Mouse (Mus musculus) hindbrain, embryonic 10.5 days (tissue): ENCODE results near the gene Cdkn2d. TPM values are rescaled to one million over a fixed set of nuclear protein-coding genes. Genes with fewer than 3 reads are reported as not detected.
"Not testable (repeated sequence)": the region's sequence is repeated elsewhere in the genome, so short reads cannot be mapped to it uniquely, and the experiment has no call there.

Source experiments
- DNase-seq: peaks from one replicate; pipeline ENCODE4 v3.0.0-alpha.2; 2017; ENCODE audit warnings: low spot score
- H3K27ac ChIP-seq: fragments of 300-500 bp; sonication (generic); 2 replicates; pipeline ENCODE4 v1.5.1; 2016; ENCODE audit warnings: mild to moderate bottlenecking, moderate library complexity
- H3K27me3 ChIP-seq: fragments of 300-500 bp; sonication (generic); 2 replicates; pipeline ENCODE4 v1.6.1; 2016; ENCODE audit warnings: mild to moderate bottlenecking; ENCODE audit not compliant: poor library complexity, insufficient read depth, severe bottlenecking
- H3K36me3 ChIP-seq: fragments of 300-500 bp; sonication (generic); 2 replicates; pipeline ENCODE4 v1.6.1; 2016; ENCODE audit warnings: mild to moderate bottlenecking, moderate library complexity
- H3K4me1 ChIP-seq: fragments of 300-500 bp; sonication (generic); replicated peaks from 2 replicates; pipeline ENCODE4 v1.6.1; 2016; ENCODE audit warnings: mild to moderate bottlenecking
- H3K4me3 ChIP-seq: fragments of 300-500 bp; sonication (generic); 2 replicates; pipeline ENCODE4 v1.5.1; 2016; ENCODE audit warnings: mild to moderate bottlenecking, moderate library complexity
- H3K9me3 ChIP-seq: fragments of 300-500 bp; sonication (generic); 2 replicates; pipeline ENCODE4 v1.6.1; 2016; ENCODE audit warnings: mild to moderate bottlenecking, moderate library complexity
- WGBS: fragments of 180-500 bp; shearing (Covaris S2); methylation state at CpG from one replicate; pipeline ENCODE4 v1.1.7; 2016; 5-methylcytosine and 5-hydroxymethylcytosine counted together
- polyA plus RNA-seq: library from polyadenylated mRNA; unstranded; fragments of >200 nt; fragmentation: Nextera tagmentation; extraction: Ambion mirVana; gene quantifications from 2 replicates; pipeline ENCODE4 v1.2.1, GENCODE M21; 2016

The Cdkn2d gene
- polyA plus RNA-seq, 1 experiment from 2014 or later = 73.5 TPM

- DNase-seq = no peak
- peaks cover 23% of the 10 kb centered on the region for H3K27me3 ChIP-seq
Measured at GRCm38 (mm10) chr9:21314367-21315140, 23.3 kb upstream of the Cdkn2d start.

GRCm38 (mm10) chr9:21313394-21313793 is 22.2 kb upstream of the Cdkn2d start:
- H3K4me1 ChIP-seq = peaks cover 12% of the 10 kb centered on the region
- H3K36me3 ChIP-seq = no peaks in the 10 kb centered on the region
- peaks cover 23% of the 10 kb centered on the region for H3K27me3 ChIP-seq
- H3K27ac ChIP-seq = no peak overlapping the region
- no peak overlapping the region for H3K4me3 ChIP-seq
- 9% methylated on average over 11 of the region's 11 CpGs for WGBS
- peak; percentile 90 for DNase-seq
- no peaks in the 10 kb centered on the region for H3K9me3 ChIP-seq

More at GRCm38 (mm10) chr9:21314367-21315140, 23.3 kb upstream of the Cdkn2d start:
- Histone ChIP-seq H3K27ac (no peak overlapping the region), H3K36me3 (no peaks in the 10 kb centered on the region), H3K9me3 (no peaks in the 10 kb centered on the region), H3K4me3 (no peak overlapping the region), H3K4me1 (peaks cover 11% of the 10 kb centered on the region)
- 90% methylated on average over 9 of the region's 9 CpGs for WGBS

GRCm38 (mm10) chr9:21312134-21312533 is 20.9 kb upstream of the Cdkn2d start, which contains the start of gene Ap1m2:
Ap1m2 (minus strand) TSS chr9:21312337.
- Histone ChIP-seq H3K4me3 (peak within 1 kb of the TSS; percentile 42), H3K36me3 (no peaks in the 10 kb centered on the region), H3K27ac (no peak within 1 kb of the TSS), H3K27me3 (peaks cover 23% of the 10 kb centered on the region), H3K9me3 (no peaks in the 10 kb centered on the region), H3K4me1 (peaks cover 12% of the 10 kb centered on the region)
- WGBS = 9% methylated on average over 35 of the region's 35 CpGs
- DNase-seq = peak; percentile 18

- Histone ChIP-seq H3K27me3 (peaks cover 23% of the 10 kb centered on the region), H3K27ac (no peak overlapping the region), H3K9me3 (no peaks in the 10 kb centered on the region), H3K4me1 (peaks cover 12% of the 10 kb centered on the region), H3K4me3 (peak overlapping the region; percentile 42), H3K36me3 (no peaks in the 10 kb centered on the region)
- 25% methylated on average over 7 of the region's 7 CpGs for WGBS
- DNase-seq = no peak
Measured at GRCm38 (mm10) chr9:21311695-21312094, 20.5 kb upstream of the Cdkn2d start.

- WGBS = 75% methylated on average over 15 of the region's 15 CpGs
- Histone ChIP-seq H3K4me3 (no peak overlapping the region), H3K9me3 (no peaks in the 10 kb centered on the region)
Measured at GRCm38 (mm10) chr9:21309150-21309741, 18.0 kb upstream of the Cdkn2d start.

GRCm38 (mm10) chr9:21305065-21305464 is 13.9 kb upstream of the Cdkn2d start:
- Histone ChIP-seq H3K4me1 (peaks cover 4% of the 10 kb centered on the region; the same call in 1 of the 2 replicates), H3K36me3 (no peaks in the 10 kb centered on the region), H3K4me3 (no peak overlapping the region), H3K9me3 (no peaks in the 10 kb centered on the region; the same call in 1 of the 2 replicates), H3K27ac (no peak overlapping the region), H3K27me3 (no peaks in the 10 kb centered on the region)
- WGBS = 91% methylated on average over 7 of the region's 7 CpGs
- no peak for DNase-seq

More at GRCm38 (mm10) chr9:21309150-21309741, 18.0 kb upstream of the Cdkn2d start:
- Histone ChIP-seq H3K27me3 (peaks cover 23% of the 10 kb centered on the region), H3K36me3 (no peaks in the 10 kb centered on the region), H3K27ac (no peak overlapping the region), H3K4me1 (peaks cover 12% of the 10 kb centered on the region)
- no peak for DNase-seq

- DNase-seq = no peak
- no peaks in the 10 kb centered on the region for H3K36me3 ChIP-seq
- no peaks in the 10 kb centered on the region for H3K4me1 ChIP-seq
- WGBS = 83% methylated on average over 10 of the region's 10 CpGs
- no peaks in the 10 kb centered on the region; the same call in 1 of the 2 replicates for H3K9me3 ChIP-seq
- no peaks in the 10 kb centered on the region for H3K27me3 ChIP-seq
- H3K27ac ChIP-seq = no peak overlapping the region
- H3K4me3 ChIP-seq = no peak overlapping the region
Measured at GRCm38 (mm10) chr9:21299014-21299413, 7.8 kb upstream of the Cdkn2d start.

- Histone ChIP-seq H3K4me1 (peaks cover 30% of the 10 kb centered on the region), H3K9me3 (no peaks in the 10 kb centered on the region), H3K36me3 (0 out of 2 replicates have a peak, but pooled peaks cover 7% of the 10 kb centered on the region), H3K27ac (peak overlapping the region; percentile 66), H3K27me3 (no peaks in the 10 kb centered on the region), H3K4me3 (no peak overlapping the region)
- 91% methylated on average over 3 of the region's 3 CpGs for WGBS
- no peak for DNase-seq
Measured at GRCm38 (mm10) chr9:21292271-21292670, 1.1 kb upstream of the Cdkn2d start.

GRCm38 (mm10) chr9:21291868-21292267 is 661 bp upstream of the Cdkn2d start:
- 26% methylated on average over 7 of the region's 7 CpGs for WGBS
- Histone ChIP-seq H3K27ac (peak overlapping the region; percentile 91), H3K4me3 (peak overlapping the region; percentile 88), H3K4me1 (peaks cover 34% of the 10 kb centered on the region)
- DNase-seq, H3K27me3 ChIP-seq, H3K36me3 ChIP-seq, H3K9me3 ChIP-seq: not testable (repeated sequence)

- Histone ChIP-seq H3K4me3 (peak overlapping the region; percentile 88), H3K4me1 (peaks cover 41% of the 10 kb centered on the region), H3K27me3 (no peaks in the 10 kb centered on the region), H3K9me3 (no peaks in the 10 kb centered on the region), H3K36me3 (peaks cover 11% of the 10 kb centered on the region), H3K27ac (peak overlapping the region; percentile 91)
- WGBS = under 1% methylated on average over 20 of the region's 20 CpGs
- DNase-seq = no peak
Measured at GRCm38 (mm10) chr9:21290589-21290988, 618 bp downstream of the Cdkn2d start.

- no peaks in the 10 kb centered on the region for H3K27me3 ChIP-seq
- H3K36me3 ChIP-seq = peaks cover 24% of the 10 kb centered on the region
- no peak overlapping the region; the same call in 1 of the 2 replicates for H3K27ac ChIP-seq
- no peaks in the 10 kb centered on the region for H3K9me3 ChIP-seq
- WGBS = 74% methylated on average over 2 of the region's 2 CpGs
- no peak for DNase-seq
- H3K4me1 ChIP-seq = peaks cover 41% of the 10 kb centered on the region
- peak overlapping the region; percentile 88 for H3K4me3 ChIP-seq
Measured at GRCm38 (mm10) chr9:21289337-21289671, 1.9 kb downstream of the Cdkn2d start.

GRCm38 (mm10) chr9:21288404-21289336 is 2.5 kb downstream of the Cdkn2d start:
- peaks cover 30% of the 10 kb centered on the region for H3K36me3 ChIP-seq
- DNase-seq = no peak
- no peaks in the 10 kb centered on the region for H3K27me3 ChIP-seq
- no peaks in the 10 kb centered on the region for H3K9me3 ChIP-seq
- H3K27ac ChIP-seq = peak overlapping the region; percentile 91
- H3K4me1 ChIP-seq = peaks cover 41% of the 10 kb centered on the region
- peak overlapping the region; percentile 88 for H3K4me3 ChIP-seq
- WGBS = 81% methylated on average over 13 of the region's 13 CpGs
